Mouse (Mus musculus) lung, embryonic 14.5 days (tissue): Measurements from ENCODE around the gene Eif2b5. TPM values are rescaled to one million over a fixed set of nuclear protein-coding genes. Genes with fewer than 3 reads are reported as not detected.

ENCODE experiments used
- ATAC-seq: fragments of 200-750 bp; cut with Nextera tagmentation; 2 replicates; pipeline ENCODE4 v1.8.0; 2017; ENCODE audit warnings: mild to moderate bottlenecking, moderate TSS enrichment, moderate library complexity; ENCODE audit not compliant: insufficient read depth
- DNase-seq: peaks from one replicate; pipeline ENCODE4 v3.0.0-alpha.2; 2015
- H3K27ac ChIP-seq: fragments of 300-500 bp; sonication (generic); 2 replicates; pipeline ENCODE4 v1.5.1; 2014; ENCODE audit warnings: low read depth, mild to moderate bottlenecking, moderate library complexity
- H3K27me3 ChIP-seq: fragments of 300-500 bp; sonication (generic); 2 replicates; pipeline ENCODE4 v1.6.1; 2014; ENCODE audit warnings: low read length, control low read depth; ENCODE audit not compliant: insufficient read depth
- H3K36me3 ChIP-seq: fragments of 300-500 bp; sonication (generic); 2 replicates; pipeline ENCODE4 v1.6.1; 2014; ENCODE audit warnings: control low read depth; ENCODE audit not compliant: insufficient read depth
- H3K4me1 ChIP-seq: fragments of 300-500 bp; sonication (generic); 2 replicates; pipeline ENCODE4 v1.6.1; 2014; ENCODE audit warnings: antibody characterized with exemption, control low read depth; ENCODE audit not compliant: insufficient read depth
- H3K4me2 ChIP-seq: fragments of 300-500 bp; sonication (generic); 2 replicates; pipeline ENCODE4 v1.6.1; 2014; ENCODE audit warnings: mild to moderate bottlenecking
- H3K4me3 ChIP-seq: fragments of 300-500 bp; sonication (generic); 2 replicates; pipeline ENCODE4 v1.5.1; 2014; ENCODE audit warnings: low read depth, low read length
- H3K9ac ChIP-seq: fragments of 300-500 bp; sonication (generic); 2 replicates; pipeline ENCODE4 v1.6.1; 2014
- H3K9me3 ChIP-seq: fragments of 300-500 bp; sonication (generic); 2 replicates; pipeline ENCODE4 v1.6.1; 2016; ENCODE audit warnings: low read depth, low read length, control low read depth
- CTCF ChIP-seq: IDR thresholded peaks from 2 replicates; pipeline ENCODE4 v1.5.1; 2016; ENCODE audit warnings: antibody characterized with exemption, low read depth
- WGBS: fragments of 180-500 bp; shearing (Covaris S2); extraction: QIAGEN DNeasy Blood & Tissue Kit; methylation state at CpG from one replicate; pipeline ENCODE4 v1.1.7; 2014; 5-methylcytosine and 5-hydroxymethylcytosine counted together
- polyA plus RNA-seq: library from polyadenylated mRNA; unstranded; fragments of >200 nt; fragmentation: Nextera tagmentation; extraction: Ambion mirVana; gene quantifications from 2 replicates; pipeline ENCODE4 v1.2.1, GENCODE M21; 2014

The Eif2b5 gene
- polyA plus RNA-seq, 1 experiment from 2014 or later = 112 TPM

- no peak for ATAC-seq
- peak; percentile 53 for TF ChIP-seq CTCF
- 86% methylated on average over 3 of the region's 3 CpGs for WGBS
- H3K4me1 ChIP-seq = no peaks in the 10 kb centered on the region
- no peak overlapping the region for H3K9ac ChIP-seq
- H3K27ac ChIP-seq = no peak overlapping the region
- no peaks in the 10 kb centered on the region for H3K9me3 ChIP-seq
- DNase-seq = peak; percentile 55
- no peaks in the 10 kb centered on the region for H3K27me3 ChIP-seq
- no peak overlapping the region for H3K4me2 ChIP-seq
- H3K4me3 ChIP-seq = no peak overlapping the region
- peaks cover 72% of the 10 kb centered on the region for H3K36me3 ChIP-seq
Measured at GRCm38 (mm10) chr16:20509349-20509748, 10.7 kb downstream of the Eif2b5 start.

- WGBS = 91% methylated on average over 7 of the region's 7 CpGs
- peaks cover 52% of the 10 kb centered on the region for H3K36me3 ChIP-seq
Measured at GRCm38 (mm10) chr16:20511277-20511847, 12.7 kb downstream of the Eif2b5 start.

GRCm38 (mm10) chr16:20516032-20516431, 17.4 kb downstream of the Eif2b5 start:
- no peak for TF ChIP-seq CTCF
- H3K9ac ChIP-seq = peak overlapping the region; percentile 95
- H3K27me3 ChIP-seq = no peaks in the 10 kb centered on the region
- peaks cover 24% of the 10 kb centered on the region; the same call in 1 of the 2 replicates for H3K36me3 ChIP-seq
- H3K4me3 ChIP-seq = peak overlapping the region; percentile 98
- ATAC-seq (no peak), DNase-seq (no peak)
- peak overlapping the region; percentile 71 for H3K4me2 ChIP-seq
- peaks cover 4% of the 10 kb centered on the region; the same call in 1 of the 2 replicates for H3K4me1 ChIP-seq
- H3K9me3 ChIP-seq = no peaks in the 10 kb centered on the region
- H3K27ac ChIP-seq = no peak overlapping the region

More at GRCm38 (mm10) chr16:20511277-20511847, 12.7 kb downstream of the Eif2b5 start:
- Histone ChIP-seq H3K4me3 (no peak overlapping the region), H3K27ac (no peak overlapping the region), H3K4me1 (no peaks in the 10 kb centered on the region), H3K4me2 (no peak overlapping the region), H3K9ac (no peak overlapping the region), H3K9me3 (no peaks in the 10 kb centered on the region), H3K27me3 (no peaks in the 10 kb centered on the region)
- DNase-seq = no peak
- no peak for ATAC-seq
- TF ChIP-seq CTCF = no peak

GRCm38 (mm10) chr16:20516726-20517201, 18.1 kb downstream of the Eif2b5 start, which contains the start of gene Dvl3:
Gene Dvl3 (plus strand): TSS chr16:20516982.
- peak within 1 kb of the TSS; percentile 98 for H3K4me3 ChIP-seq
- no peaks in the 10 kb centered on the region for H3K9me3 ChIP-seq
- no peaks in the 10 kb centered on the region for H3K27me3 ChIP-seq
- peak; percentile 97 for DNase-seq
- TF ChIP-seq CTCF = peak; percentile 46
- H3K4me2 ChIP-seq = peak within 1 kb of the TSS; percentile 71
- peaks cover 26% of the 10 kb centered on the region for H3K36me3 ChIP-seq
- WGBS = under 1% methylated on average over 55 of the region's 55 CpGs
- H3K27ac ChIP-seq = peak within 1 kb of the TSS; percentile 94
- peaks cover 4% of the 10 kb centered on the region; the same call in 1 of the 2 replicates for H3K4me1 ChIP-seq
- peak within 1 kb of the TSS; percentile 95 for H3K9ac ChIP-seq
- peak; percentile 98 for ATAC-seq

- no peaks in the 10 kb centered on the region for H3K9me3 ChIP-seq
- DNase-seq = no peak
- WGBS = under 1% methylated on average over 26 of the region's 26 CpGs
- no peaks in the 10 kb centered on the region for H3K27me3 ChIP-seq
- peak overlapping the region; percentile 98 for H3K4me3 ChIP-seq
- peaks cover 4% of the 10 kb centered on the region; the same call in 1 of the 2 replicates for H3K4me1 ChIP-seq
- peak overlapping the region; percentile 94 for H3K27ac ChIP-seq
- H3K9ac ChIP-seq = peak overlapping the region; percentile 95
- H3K4me2 ChIP-seq = peak overlapping the region; percentile 71
- TF ChIP-seq CTCF = no peak
- peak; percentile 32 for ATAC-seq
- peaks cover 31% of the 10 kb centered on the region for H3K36me3 ChIP-seq
Measured at GRCm38 (mm10) chr16:20517216-20517615, 18.6 kb downstream of the Eif2b5 start.

- WGBS = 1% methylated on average over 6 of the region's 6 CpGs
- peak overlapping the region; percentile 94 for H3K27ac ChIP-seq
- peak; percentile 66 for DNase-seq
- TF ChIP-seq CTCF = no peak
- peaks cover 31% of the 10 kb centered on the region for H3K36me3 ChIP-seq
- H3K27me3 ChIP-seq = no peaks in the 10 kb centered on the region
- peak overlapping the region; percentile 95 for H3K9ac ChIP-seq
- peak; percentile 26 for ATAC-seq
- H3K4me3 ChIP-seq = peak overlapping the region; percentile 98
- peak overlapping the region; percentile 71 for H3K4me2 ChIP-seq
- H3K4me1 ChIP-seq = peaks cover 4% of the 10 kb centered on the region; the same call in 1 of the 2 replicates
- H3K9me3 ChIP-seq = no peaks in the 10 kb centered on the region
Measured at GRCm38 (mm10) chr16:20517701-20518374, 19.2 kb downstream of the Eif2b5 start.

GRCm38 (mm10) chr16:20523886-20524285, 25.3 kb downstream of the Eif2b5 start:
- no peak for DNase-seq
- no peaks in the 10 kb centered on the region for H3K27me3 ChIP-seq
- no peak for TF ChIP-seq CTCF
- H3K36me3 ChIP-seq = peaks cover 90% of the 10 kb centered on the region
- no peaks in the 10 kb centered on the region for H3K9me3 ChIP-seq
- no peak overlapping the region for H3K9ac ChIP-seq
- WGBS = 71% methylated on average over 10 of the region's 10 CpGs
- ATAC-seq = no peak
- H3K4me2 ChIP-seq = no peak overlapping the region
- no peaks in the 10 kb centered on the region for H3K4me1 ChIP-seq
- no peak overlapping the region for H3K4me3 ChIP-seq
- H3K27ac ChIP-seq = no peak overlapping the region
